Mouse (Mus musculus): ENCODE measurements around the gene Dmbt1. TPM values are rescaled to one million over a fixed set of nuclear protein-coding genes. Genes with fewer than 3 reads are reported as not detected.
"Not testable (repeated sequence)": the region's sequence is repeated elsewhere in the genome, so short reads cannot be mapped to it uniquely, and the experiment has no call there.

The Dmbt1 gene
- polyA plus RNA-seq, 1 experiment from 2014 or later = not detected

- ATAC-seq (ENCODE audit: low read depth) (no peak), DNase-seq (no peak)
- Histone ChIP-seq H3K4me1 (replicated peaks) (no peaks in the 10 kb centered on the region), H3K27me3 (no peaks in the 10 kb centered on the region), H3K27ac (no peak overlapping the region), H3K36me3 (no peaks in the 10 kb centered on the region), H3K4me3 (replicated peaks) (no peak overlapping the region), H3K4me2 (no peak overlapping the region), H3K9ac (no peak overlapping the region), H3K9me3 (replicated peaks) (no peaks in the 10 kb centered on the region; the same call in 1 of the 2 replicates)
- 88% methylated on average over 2 of the region's 2 CpGs for WGBS (ENCODE audit: insufficient replicate concordance)
These were observed 24.6 kb upstream of the Dmbt1 start for GRCm38 (mm10) chr7:131007221-131007620.

- H3K27ac ChIP-seq = no peak overlapping the region
These were observed 22.7 kb upstream of the Dmbt1 start for GRCm38 (mm10) chr7:131009178-131009577.

GRCm38 (mm10) chr7:131011901-131012300 lies 20.0 kb upstream of the Dmbt1 start:
- Histone ChIP-seq H3K4me2 (no peak overlapping the region), H3K9me3 (replicated peaks) (no peaks in the 10 kb centered on the region), H3K36me3 (no peaks in the 10 kb centered on the region), H3K27me3 (no peaks in the 10 kb centered on the region), H3K4me1 (replicated peaks) (no peaks in the 10 kb centered on the region), H3K9ac (no peak overlapping the region), H3K27ac (no peak overlapping the region), H3K4me3 (replicated peaks) (no peak overlapping the region)
- DNase-seq = no peak
- 44% methylated on average over 1 of the region's 1 CpGs for WGBS (ENCODE audit: insufficient replicate concordance)
- no peak for ATAC-seq (ENCODE audit: low read depth)

More at GRCm38 (mm10) chr7:131009178-131009577, 22.7 kb upstream of the Dmbt1 start:
- DNase-seq (no peak), ATAC-seq (ENCODE audit: low read depth) (no peak)
- Histone ChIP-seq H3K36me3 (no peaks in the 10 kb centered on the region), H3K4me1 (replicated peaks) (no peaks in the 10 kb centered on the region), H3K9ac (no peak overlapping the region), H3K4me2 (no peak overlapping the region), H3K9me3 (replicated peaks) (no peaks in the 10 kb centered on the region; the same call in 1 of the 2 replicates), H3K4me3 (replicated peaks) (no peak overlapping the region), H3K27me3 (no peaks in the 10 kb centered on the region)
- WGBS (ENCODE audit: insufficient replicate concordance) = 52% methylated on average over 5 of the region's 5 CpGs

GRCm38 (mm10) chr7:131019181-131019580 lies 12.7 kb upstream of the Dmbt1 start:
- Histone ChIP-seq H3K27me3 (no peaks in the 10 kb centered on the region), H3K9me3 (replicated peaks) (no peaks in the 10 kb centered on the region), H3K4me1 (replicated peaks) (no peaks in the 10 kb centered on the region), H3K9ac (no peak overlapping the region), H3K27ac (no peak overlapping the region), H3K36me3 (no peaks in the 10 kb centered on the region), H3K4me2 (no peak overlapping the region), H3K4me3 (replicated peaks) (no peak overlapping the region)
- no peak for DNase-seq
- WGBS (ENCODE audit: insufficient replicate concordance) = 64% methylated on average over 2 of the region's 2 CpGs
- no peak for ATAC-seq (ENCODE audit: low read depth)

- Histone ChIP-seq H3K9ac (no peak overlapping the region), H3K4me2 (no peak overlapping the region), H3K9me3 (replicated peaks) (no peaks in the 10 kb centered on the region), H3K36me3 (no peaks in the 10 kb centered on the region), H3K4me3 (replicated peaks) (no peak overlapping the region), H3K4me1 (replicated peaks) (no peaks in the 10 kb centered on the region), H3K27ac (no peak overlapping the region), H3K27me3 (no peaks in the 10 kb centered on the region)
- WGBS (ENCODE audit: insufficient replicate concordance) = 25% methylated on average over 1 of the region's 1 CpGs
- no peak for DNase-seq
- no peak for ATAC-seq (ENCODE audit: low read depth)
These were observed 7.0 kb upstream of the Dmbt1 start for GRCm38 (mm10) chr7:131024807-131025206.

GRCm38 (mm10) chr7:131027557-131027956 lies 4.3 kb upstream of the Dmbt1 start:
- H3K27me3 ChIP-seq = no peaks in the 10 kb centered on the region
- no peak overlapping the region for H3K4me3 ChIP-seq (replicated peaks)
- H3K9me3 ChIP-seq (replicated peaks) = no peaks in the 10 kb centered on the region
- WGBS (ENCODE audit: insufficient replicate concordance) = 55% methylated on average over 1 of the region's 1 CpGs
- H3K27ac ChIP-seq = no peak overlapping the region
- H3K4me1 ChIP-seq (replicated peaks) = no peaks in the 10 kb centered on the region
- no peak for DNase-seq
- no peaks in the 10 kb centered on the region for H3K36me3 ChIP-seq
- H3K4me2 ChIP-seq = no peak overlapping the region
- ATAC-seq (ENCODE audit: low read depth) = no peak
- H3K9ac ChIP-seq = no peak overlapping the region

GRCm38 (mm10) chr7:131036396-131036795 lies 4.5 kb downstream of the Dmbt1 start:
- DNase-seq = no peak

GRCm38 (mm10) chr7:131037083-131037482 lies 5.2 kb downstream of the Dmbt1 start:
- H3K4me1 ChIP-seq (replicated peaks) = no peaks in the 10 kb centered on the region
- no peaks in the 10 kb centered on the region for H3K36me3 ChIP-seq
- no peak overlapping the region for H3K4me2 ChIP-seq
- no peak overlapping the region for H3K4me3 ChIP-seq (replicated peaks)
- no peak overlapping the region for H3K27ac ChIP-seq
- H3K9me3 ChIP-seq (replicated peaks) = no peaks in the 10 kb centered on the region
- no peaks in the 10 kb centered on the region for H3K27me3 ChIP-seq
- 47% methylated on average over 2 of the region's 2 CpGs for WGBS (ENCODE audit: insufficient replicate concordance)
- DNase-seq = no peak
- no peak for ATAC-seq (ENCODE audit: low read depth)
- H3K9ac ChIP-seq = no peak overlapping the region

More at GRCm38 (mm10) chr7:131036396-131036795, 4.5 kb downstream of the Dmbt1 start:
- no peak overlapping the region for H3K4me2 ChIP-seq
- no peaks in the 10 kb centered on the region for H3K4me1 ChIP-seq (replicated peaks)
- no peak overlapping the region for H3K9ac ChIP-seq
- H3K27me3 ChIP-seq = no peaks in the 10 kb centered on the region
- no peak overlapping the region for H3K4me3 ChIP-seq (replicated peaks)
- H3K27ac ChIP-seq = no peak overlapping the region
- WGBS (ENCODE audit: insufficient replicate concordance) = 51% methylated on average over 3 of the region's 3 CpGs
- H3K9me3 ChIP-seq (replicated peaks) = no peaks in the 10 kb centered on the region
- no peaks in the 10 kb centered on the region for H3K36me3 ChIP-seq
- no peak for ATAC-seq (ENCODE audit: low read depth)

GRCm38 (mm10) chr7:131040760-131041159 lies 8.9 kb downstream of the Dmbt1 start:
- H3K4me2 ChIP-seq; H3K9ac ChIP-seq; H3K27ac ChIP-seq; DNase-seq; H3K36me3 ChIP-seq; H3K27me3 ChIP-seq; H3K9me3 ChIP-seq (replicated peaks); H3K4me3 ChIP-seq (replicated peaks); ATAC-seq (ENCODE audit: low read depth); H3K4me1 ChIP-seq (replicated peaks): not testable (repeated sequence)
- 57% methylated on average over 8 of the region's 8 CpGs for WGBS (ENCODE audit: insufficient replicate concordance)

- Histone ChIP-seq H3K9me3 (replicated peaks) (no peaks in the 10 kb centered on the region), H3K27me3 (no peaks in the 10 kb centered on the region), H3K36me3 (no peaks in the 10 kb centered on the region), H3K4me1 (replicated peaks) (no peaks in the 10 kb centered on the region), H3K4me2 (no peak overlapping the region), H3K27ac (no peak overlapping the region), H3K4me3 (replicated peaks) (no peak overlapping the region), H3K9ac (no peak overlapping the region)
- ATAC-seq (ENCODE audit: low read depth) (no peak), DNase-seq (no peak)
- 40% methylated on average over 1 of the region's 1 CpGs for WGBS (ENCODE audit: insufficient replicate concordance)
These were observed 10.8 kb downstream of the Dmbt1 start for GRCm38 (mm10) chr7:131042657-131043056.

GRCm38 (mm10) chr7:131045258-131045835 lies 13.5 kb downstream of the Dmbt1 start:
- not testable (repeated sequence) for H3K27ac ChIP-seq; H3K36me3 ChIP-seq; ATAC-seq (ENCODE audit: low read depth); DNase-seq; H3K9ac ChIP-seq; H3K4me1 ChIP-seq (replicated peaks); H3K4me2 ChIP-seq; H3K4me3 ChIP-seq (replicated peaks); H3K27me3 ChIP-seq; H3K9me3 ChIP-seq (replicated peaks)
- WGBS (ENCODE audit: insufficient replicate concordance) = 13% methylated on average over 3 of the region's 3 CpGs

GRCm38 (mm10) chr7:131049829-131050228 lies 18.0 kb downstream of the Dmbt1 start:
- not testable (repeated sequence) for H3K9me3 ChIP-seq (replicated peaks); H3K4me1 ChIP-seq (replicated peaks); H3K4me3 ChIP-seq (replicated peaks); H3K9ac ChIP-seq; H3K27ac ChIP-seq; H3K4me2 ChIP-seq; H3K36me3 ChIP-seq; H3K27me3 ChIP-seq; DNase-seq; ATAC-seq (ENCODE audit: low read depth)
- 61% methylated on average over 8 of the region's 8 CpGs for WGBS (ENCODE audit: insufficient replicate concordance)
